Mouse (Mus musculus) heart, embryonic 15.5 days (tissue): ENCODE results near the gene Iqgap2. TPM values are rescaled to one million over a fixed set of nuclear protein-coding genes. Genes with fewer than 3 reads are reported as not detected.

ENCODE experiments used
- ATAC-seq: fragments of 200-750 bp; cut with Nextera tagmentation; replicated peaks from 2 replicates; pipeline ENCODE4 v1.8.0; 2017; ENCODE audit warnings: low read depth, moderate TSS enrichment; ENCODE audit not compliant: insufficient number of reproducible peaks, insufficient read depth, low FRiP score
- H3K27ac ChIP-seq: fragments of 300-500 bp; sonication (generic); 2 replicates; pipeline ENCODE4 v1.5.1; 2015; ENCODE audit warnings: mild to moderate bottlenecking, inconsistent platforms
- H3K27me3 ChIP-seq: fragments of 300-500 bp; sonication (generic); 2 replicates; pipeline ENCODE4 v1.6.1; 2015; ENCODE audit warnings: inconsistent platforms
- H3K36me3 ChIP-seq: fragments of 300-500 bp; sonication (generic); 2 replicates; pipeline ENCODE4 v1.6.1; 2015; ENCODE audit warnings: mild to moderate bottlenecking, inconsistent platforms
- H3K4me1 ChIP-seq: fragments of 300-500 bp; sonication (generic); replicated peaks from 2 replicates; pipeline ENCODE4 v1.6.1; 2015; ENCODE audit warnings: inconsistent platforms
- H3K4me2 ChIP-seq: fragments of 300-500 bp; sonication (generic); 2 replicates; pipeline ENCODE4 v1.6.1; 2015; ENCODE audit warnings: inconsistent platforms, mild to moderate bottlenecking, moderate library complexity
- H3K4me3 ChIP-seq: fragments of 300-500 bp; sonication (generic); 2 replicates; pipeline ENCODE4 v1.5.1; 2015; ENCODE audit warnings: mild to moderate bottlenecking, inconsistent platforms
- H3K9ac ChIP-seq: fragments of 300-500 bp; sonication (generic); 2 replicates; pipeline ENCODE4 v1.6.1; 2015; ENCODE audit warnings: mild to moderate bottlenecking, inconsistent platforms
- H3K9me3 ChIP-seq: fragments of 300-500 bp; sonication (generic); replicated peaks from 2 replicates; pipeline ENCODE4 v1.6.1; 2016; ENCODE audit warnings: inconsistent platforms
- WGBS: fragments of 180-500 bp; shearing (Covaris S2); methylation state at CpG from one replicate; pipeline ENCODE4 v1.1.7; 2015; ENCODE audit warnings: mixed read lengths; 5-methylcytosine and 5-hydroxymethylcytosine counted together
- polyA plus RNA-seq: library from polyadenylated mRNA; unstranded; fragments of >200 nt; fragmentation: Nextera tagmentation; extraction: Ambion mirVana; gene quantifications from 2 replicates; pipeline ENCODE4 v1.2.1, GENCODE M21; 2015

The Iqgap2 gene
- polyA plus RNA-seq, 1 experiment from 2014 or later, result 2.4 TPM

GRCm38 (mm10) chr13:95595411-95595810 is 296.3 kb downstream of the Iqgap2 start:
- Histone ChIP-seq H3K27ac (no peak overlapping the region), H3K4me3 (no peak overlapping the region), H3K36me3 (no peaks in the 10 kb centered on the region), H3K9ac (no peak overlapping the region), H3K4me1 (peaks cover 15% of the 10 kb centered on the region), H3K27me3 (no peaks in the 10 kb centered on the region), H3K4me2 (no peak overlapping the region), H3K9me3 (no peaks in the 10 kb centered on the region)
- no peak for ATAC-seq
- WGBS, result 54% methylated on average over 7 of the region's 7 CpGs

- Histone ChIP-seq H3K9ac (no peak overlapping the region), H3K9me3 (no peaks in the 10 kb centered on the region), H3K36me3 (no peaks in the 10 kb centered on the region), H3K4me3 (no peak overlapping the region), H3K4me2 (no peak overlapping the region), H3K27me3 (no peaks in the 10 kb centered on the region), H3K4me1 (peaks cover 16% of the 10 kb centered on the region), H3K27ac (no peak overlapping the region)
- WGBS, result 50% methylated on average over 10 of the region's 10 CpGs
- ATAC-seq, result no peak
Observed at GRCm38 (mm10) chr13:95592860-95593259, 298.9 kb downstream of the Iqgap2 start.

- no peak for ATAC-seq
- WGBS, result 86% methylated on average over 3 of the region's 3 CpGs
Observed at GRCm38 (mm10) chr13:95591606-95592005, 300.1 kb downstream of the Iqgap2 start.

GRCm38 (mm10) chr13:95587628-95588027 is 304.1 kb downstream of the Iqgap2 start:
- no peak overlapping the region for H3K27ac ChIP-seq
- H3K4me1 ChIP-seq, result peaks cover 10% of the 10 kb centered on the region
- no peaks in the 10 kb centered on the region for H3K27me3 ChIP-seq
- H3K9ac ChIP-seq, result no peak overlapping the region
- no peaks in the 10 kb centered on the region for H3K9me3 ChIP-seq
- no peak overlapping the region for H3K4me2 ChIP-seq
- ATAC-seq, result no peak
- 90% methylated on average over 4 of the region's 4 CpGs for WGBS
- no peaks in the 10 kb centered on the region for H3K36me3 ChIP-seq
- no peak overlapping the region for H3K4me3 ChIP-seq

More at GRCm38 (mm10) chr13:95591606-95592005, 300.1 kb downstream of the Iqgap2 start:
- H3K36me3 ChIP-seq, result no peaks in the 10 kb centered on the region
- no peak overlapping the region for H3K4me3 ChIP-seq
- H3K4me2 ChIP-seq, result no peak overlapping the region
- H3K9ac ChIP-seq, result no peak overlapping the region
- H3K9me3 ChIP-seq, result no peaks in the 10 kb centered on the region
- no peaks in the 10 kb centered on the region for H3K27me3 ChIP-seq
- no peak overlapping the region for H3K27ac ChIP-seq
- peaks cover 16% of the 10 kb centered on the region for H3K4me1 ChIP-seq

GRCm38 (mm10) chr13:95584898-95585297 is 306.8 kb downstream of the Iqgap2 start:
- Histone ChIP-seq H3K27me3 (no peaks in the 10 kb centered on the region), H3K9ac (no peak overlapping the region), H3K4me1 (peaks cover 4% of the 10 kb centered on the region; the same call in 1 of the 2 replicates), H3K4me3 (no peak overlapping the region), H3K9me3 (no peaks in the 10 kb centered on the region), H3K4me2 (no peak overlapping the region), H3K27ac (no peak overlapping the region), H3K36me3 (no peaks in the 10 kb centered on the region)
- ATAC-seq, result no peak
- WGBS, result 83% methylated on average over 5 of the region's 5 CpGs

- ATAC-seq, result no peak
- no peak overlapping the region for H3K4me2 ChIP-seq
- H3K27me3 ChIP-seq, result no peaks in the 10 kb centered on the region
- H3K9ac ChIP-seq, result no peak overlapping the region
- no peaks in the 10 kb centered on the region for H3K9me3 ChIP-seq
- H3K4me1 ChIP-seq, result peaks cover 3% of the 10 kb centered on the region
- H3K27ac ChIP-seq, result no peak overlapping the region
- H3K4me3 ChIP-seq, result no peak overlapping the region
- no peaks in the 10 kb centered on the region for H3K36me3 ChIP-seq
- WGBS, result 55% methylated on average over 19 of the region's 19 CpGs
Observed at GRCm38 (mm10) chr13:95583237-95584189, 308.2 kb downstream of the Iqgap2 start.

GRCm38 (mm10) chr13:95581850-95582249 is 309.9 kb downstream of the Iqgap2 start:
- H3K9ac ChIP-seq, result no peak overlapping the region
- H3K27me3 ChIP-seq, result no peaks in the 10 kb centered on the region
- H3K36me3 ChIP-seq, result no peaks in the 10 kb centered on the region
- no peak overlapping the region for H3K27ac ChIP-seq
- WGBS, result 58% methylated on average over 1 of the region's 1 CpGs
- H3K4me2 ChIP-seq, result no peak overlapping the region
- H3K9me3 ChIP-seq, result no peaks in the 10 kb centered on the region
- no peak for ATAC-seq
- no peak overlapping the region for H3K4me3 ChIP-seq
- peaks cover 3% of the 10 kb centered on the region for H3K4me1 ChIP-seq

GRCm38 (mm10) chr13:95578016-95578697 is 313.6 kb downstream of the Iqgap2 start:
- no peak for ATAC-seq
- Histone ChIP-seq H3K9me3 (no peaks in the 10 kb centered on the region), H3K9ac (no peak overlapping the region), H3K27ac (no peak overlapping the region), H3K4me3 (no peak overlapping the region), H3K36me3 (no peaks in the 10 kb centered on the region), H3K4me2 (no peak overlapping the region), H3K4me1 (peaks cover 3% of the 10 kb centered on the region), H3K27me3 (no peaks in the 10 kb centered on the region)
- WGBS, result 89% methylated on average over 5 of the region's 5 CpGs

Other genes with a start within 250 kb of the Iqgap2 start
- gene F2rl2, start 195.1 kb downstream of the Iqgap2 start, polyA plus RNA-seq, result 0.47 and 0.52 TPM in 2 replicates
- 26.2 and 29.9 TPM in 2 replicates for gene Gm20075, start 189.5 kb upstream of the Iqgap2 start, polyA plus RNA-seq
- not detected in 2 replicates for gene Gm17190, start 190.1 kb upstream of the Iqgap2 start, polyA plus RNA-seq
- gene Sv2c, start 240.7 kb upstream of the Iqgap2 start, polyA plus RNA-seq, result 0.92 and 2.4 TPM in 2 replicates